ENCODE assay signal across 18 mouse cellular contexts in genomic region chr5:113550759-113551158, GRCm38 (mm10).
DNase-seq lines count a peak whose midpoint lies in the region; ATAC-seq and TF ChIP-seq lines count a peak whose summit lies in the region.
"Had no signal": no experiment of that assay in that cellular context is flagged by ENCODE, and none has a peak within 500 bp of the region (broad histone marks: within the 10 kb centered on the region; RNA-seq: fewer than 3 reads in every experiment).

No protein-coding gene starts in this region.

- no peak overlapping the region for H3K4me2 ChIP-seq in kidney, embryonic 15.5 days
- H3K4me2 ChIP-seq: embryonic facial prominence, embryonic 12.5 days; heart, embryonic 12.5 days; midbrain, embryonic 11.5 days had no signal

- TF ChIP-seq EP300 in ES-Bruce4 (IDR thresholded peaks at IDR 0.05; ENCODE audit: insufficient read depth, low read depth, low read length) = peak; percentile 67

- H3K9me3 ChIP-seq in kidney, embryonic 15.5 days (replicated peaks) = no peaks in the 10 kb centered on the region
- no peaks in the 10 kb centered on the region for H3K9me3 ChIP-seq in ES-Bruce4 (replicated peaks; ENCODE audit: control insufficient read depth, insufficient read depth, low read length, poor library complexity, severe bottlenecking)
- H3K9me3 ChIP-seq: embryonic facial prominence, embryonic 12.5 days; heart, embryonic 12.5 days had no signal

- ATAC-seq in cerebellum, adult (ENCODE audit: insufficient number of reproducible peaks, low FRiP score, low TSS enrichment) = no peak
- ATAC-seq in kidney, embryonic 15.5 days (replicated peaks; ENCODE audit: low FRiP score) = no peak

- H3K4me1 ChIP-seq in cerebellum, adult 2 months (ENCODE audit: control insufficient read depth, insufficient read depth, low read length) = peaks cover 75% of the 10 kb centered on the region
- H3K4me1 ChIP-seq in kidney, embryonic 15.5 days = 0 out of 2 replicates have a peak, but pooled peaks cover 3% of the 10 kb centered on the region
- H3K4me1 ChIP-seq in ES-Bruce4 (ENCODE audit: control insufficient read depth, insufficient read depth, low read length) = no peaks in the 10 kb centered on the region

- H3K4me3 ChIP-seq in cerebellum, adult 2 months (replicated peaks; ENCODE audit: insufficient read depth, low read depth, low read length) = no peak overlapping the region
- no peak overlapping the region for H3K4me3 ChIP-seq in kidney, embryonic 15.5 days (replicated peaks)
- peak overlapping the region; percentile 38 for H3K4me3 ChIP-seq in ES-Bruce4 (ENCODE audit: low read depth, low read length)
- H3K4me3 ChIP-seq: embryonic facial prominence, embryonic 12.5 days; heart, embryonic 12.5 days had no signal

- H3K36me3 ChIP-seq in kidney, embryonic 15.5 days = no peaks in the 10 kb centered on the region
- no peaks in the 10 kb centered on the region for H3K36me3 ChIP-seq in ES-Bruce4 (ENCODE audit: control insufficient read depth, insufficient read depth, low read length, poor library complexity, severe bottlenecking)
- H3K36me3 ChIP-seq: embryonic facial prominence, embryonic 12.5 days; heart, embryonic 12.5 days had no signal

- no peak for TF ChIP-seq POLR2A in cerebellum, adult 2 months (IDR thresholded peaks at IDR 0.05; ENCODE audit: borderline replicate concordance, insufficient read depth, low read length)
- TF ChIP-seq POLR2A in ES-Bruce4 (IDR thresholded peaks at IDR 0.05; ENCODE audit: insufficient read depth, low read length) = no peak

- H3K27me3 ChIP-seq in cerebellum, adult 2 months (ENCODE audit: control insufficient read depth, insufficient read depth, low read length) = no peaks in the 10 kb centered on the region
- H3K27me3 ChIP-seq in kidney, embryonic 15.5 days = peaks cover 39% of the 10 kb centered on the region
- H3K27me3 ChIP-seq in ES-Bruce4 (ENCODE audit: control insufficient read depth, insufficient read depth, low read length, poor library complexity, severe bottlenecking) = no peaks in the 10 kb centered on the region

- peak overlapping the region; percentile 55 for H3K27ac ChIP-seq in cerebellum, adult 2 months (ENCODE audit: insufficient read depth, low read length)
- H3K27ac ChIP-seq in kidney, embryonic 15.5 days = no peak overlapping the region
- H3K27ac ChIP-seq in ES-Bruce4 (ENCODE audit: insufficient read depth, low read length) = no peak overlapping the region
- H3K27ac ChIP-seq: embryonic facial prominence, embryonic 12.5 days; stomach, postnatal 0 days had no signal

- peak in 1 of 2 experiments; percentile 64 for DNase-seq in cerebellum, adult 2 months
- peak; percentile 21 for DNase-seq in kidney, postnatal 10 days
- peak; percentile 96 for DNase-seq in ZHBTc4 (ENCODE audit: low read depth, low spot score)
- DNase-seq in adrenal gland, adult 8-10 months = no peak
- DNase-seq in layer of hippocampus, adult 11-12 months (ENCODE audit: low spot score) = no peak
- DNase-seq: gastrocnemius, postnatal 25 days; heart, adult 18-20 months; heart, postnatal 14 days; right cerebral cortex, postnatal 14 days; thymus, adult 2 months; thymus, postnatal 4 days had no signal

- no peak for TF ChIP-seq CTCF in cerebellum, adult 2 months (IDR thresholded peaks at IDR 0.05; ENCODE audit: borderline replicate concordance, insufficient read depth, low read depth, low read length)
- no peak for TF ChIP-seq CTCF in ES-Bruce4 (IDR thresholded peaks at IDR 0.05; ENCODE audit: low read depth, low read length)

- WGBS in cerebellum, adult 2 months = 28% methylated on average over 19 of the region's 19 CpGs
- 22% methylated on average over 19 of the region's 19 CpGs for WGBS in kidney, embryonic 15.5 days

- no peak overlapping the region for H3K9ac ChIP-seq in kidney, embryonic 15.5 days
- H3K9ac ChIP-seq in ES-Bruce4 (ENCODE audit: low read depth, poor library complexity, severe bottlenecking) = peak overlapping the region; percentile 25
- H3K9ac ChIP-seq: embryonic facial prominence, embryonic 12.5 days; heart, embryonic 12.5 days had no signal

Comparison
In these comparisons a context has a peak if more than half of its experiments do, and no peak if none do; other contexts are left out.
1. DNase-seq: peak in kidney, postnatal 10 days (single experiment) and ZHBTc4 (single experiment); none in adrenal gland, adult 8-10 months (single experiment) and layer of hippocampus, adult 11-12 months (single experiment).